Mouse (Mus musculus) stomach, embryonic 16.5 days (tissue): Measurements from ENCODE around the gene Sash1. TPM values are rescaled to one million over a fixed set of nuclear protein-coding genes. Genes with fewer than 3 reads are reported as not detected.

Experiments used
- ATAC-seq: fragments of 200-750 bp; cut with Nextera tagmentation; 2 replicates; pipeline ENCODE4 v1.8.0; 2017; ENCODE audit warnings: moderate number of reproducible peaks, moderate TSS enrichment; ENCODE audit not compliant: insufficient read depth, low FRiP score
- H3K27ac ChIP-seq: fragments of 300-500 bp; sonication (generic); 2 replicates; pipeline ENCODE4 v1.5.1; 2014; ENCODE audit warnings: low read length
- H3K27me3 ChIP-seq: fragments of 300-500 bp; sonication (generic); 2 replicates; pipeline ENCODE4 v1.6.1; 2014; ENCODE audit warnings: low read length, control low read depth, mixed read lengths; ENCODE audit not compliant: control insufficient read depth, insufficient read depth
- H3K36me3 ChIP-seq: fragments of 300-500 bp; sonication (generic); 2 replicates; pipeline ENCODE4 v1.6.1; 2014; ENCODE audit warnings: low read length; ENCODE audit not compliant: control insufficient read depth, insufficient read depth
- H3K4me1 ChIP-seq: fragments of 300-500 bp; sonication (generic); 2 replicates; pipeline ENCODE4 v1.6.1; 2014; ENCODE audit warnings: low read length, control low read depth, mixed read lengths; ENCODE audit not compliant: control insufficient read depth, insufficient read depth
- H3K4me2 ChIP-seq: fragments of 300-500 bp; sonication (generic); 2 replicates; pipeline ENCODE4 v1.6.1; 2014; ENCODE audit warnings: low read depth, low read length, mixed read lengths
- H3K4me3 ChIP-seq: fragments of 300-500 bp; sonication (generic); replicated peaks from 2 replicates; pipeline ENCODE4 v1.5.1; 2014; ENCODE audit warnings: mild to moderate bottlenecking, low read length
- H3K9ac ChIP-seq: fragments of 300-500 bp; sonication (generic); 2 replicates; pipeline ENCODE4 v1.6.1; 2014; ENCODE audit warnings: low read length
- H3K9me3 ChIP-seq: fragments of 300-500 bp; sonication (generic); replicated peaks from 2 replicates; pipeline ENCODE4 v1.6.1; 2016; ENCODE audit warnings: low read length, control low read depth; ENCODE audit not compliant: control insufficient read depth
- WGBS: fragments of 180-500 bp; shearing (Covaris S2); extraction: QIAGEN DNeasy Blood & Tissue Kit; methylation state at CpG from one replicate; pipeline ENCODE4 v1.1.7; 2014; 5-methylcytosine and 5-hydroxymethylcytosine counted together
- polyA plus RNA-seq: library from polyadenylated mRNA; unstranded; fragments of >200 nt; fragmentation: Nextera tagmentation; extraction: Ambion mirVana; gene quantifications from 2 replicates; pipeline ENCODE4 v1.2.1, GENCODE M21; 2015

Sash1 gene
- polyA plus RNA-seq, 1 experiment from 2014 or later: 2.9 TPM

- WGBS: 64% methylated on average over 6 of the region's 6 CpGs
- no peak overlapping the region for H3K4me2 ChIP-seq
- no peak overlapping the region for H3K27ac ChIP-seq
- H3K4me1 ChIP-seq: no peaks in the 10 kb centered on the region
- H3K4me3 ChIP-seq: no peak overlapping the region
- H3K36me3 ChIP-seq: no peaks in the 10 kb centered on the region; the same call in 1 of the 2 replicates
- H3K9me3 ChIP-seq: no peaks in the 10 kb centered on the region
- ATAC-seq: no peak
- H3K9ac ChIP-seq: no peak overlapping the region
- no peaks in the 10 kb centered on the region for H3K27me3 ChIP-seq
Measured at GRCm38 (mm10) chr10:8797826-8798225, 88.0 kb downstream of the Sash1 start.

- H3K36me3 ChIP-seq: no peaks in the 10 kb centered on the region; the same call in 1 of the 2 replicates
- H3K9ac ChIP-seq: no peak overlapping the region
- no peaks in the 10 kb centered on the region for H3K9me3 ChIP-seq
- H3K4me1 ChIP-seq: no peaks in the 10 kb centered on the region
- H3K4me3 ChIP-seq: no peak overlapping the region
- ATAC-seq: no peak
- no peaks in the 10 kb centered on the region for H3K27me3 ChIP-seq
- no peak overlapping the region for H3K27ac ChIP-seq
- 30% methylated on average over 7 of the region's 7 CpGs for WGBS
- no peak overlapping the region for H3K4me2 ChIP-seq
Measured at GRCm38 (mm10) chr10:8795336-8795735, 90.5 kb downstream of the Sash1 start.

- 47% methylated on average over 5 of the region's 5 CpGs for WGBS
- H3K9ac ChIP-seq: no peak overlapping the region
- H3K4me3 ChIP-seq: no peak overlapping the region
- no peaks in the 10 kb centered on the region for H3K27me3 ChIP-seq
- no peaks in the 10 kb centered on the region for H3K4me1 ChIP-seq
- no peaks in the 10 kb centered on the region for H3K9me3 ChIP-seq
- H3K27ac ChIP-seq: no peak overlapping the region
- no peak for ATAC-seq
- no peaks in the 10 kb centered on the region; the same call in 1 of the 2 replicates for H3K36me3 ChIP-seq
- H3K4me2 ChIP-seq: no peak overlapping the region
Measured at GRCm38 (mm10) chr10:8792412-8792811, 93.5 kb downstream of the Sash1 start.

GRCm38 (mm10) chr10:8789096-8789495, 96.8 kb downstream of the Sash1 start:
- no peak overlapping the region for H3K4me2 ChIP-seq
- no peak overlapping the region for H3K4me3 ChIP-seq
- no peak overlapping the region for H3K9ac ChIP-seq
- H3K4me1 ChIP-seq: peaks cover 13% of the 10 kb centered on the region
- H3K36me3 ChIP-seq: no peaks in the 10 kb centered on the region
- no peak overlapping the region for H3K27ac ChIP-seq
- H3K9me3 ChIP-seq: no peaks in the 10 kb centered on the region
- no peak for ATAC-seq
- no peaks in the 10 kb centered on the region for H3K27me3 ChIP-seq
- WGBS: 93% methylated on average over 6 of the region's 6 CpGs

- Histone ChIP-seq H3K4me3 (no peak overlapping the region), H3K4me2 (no peak overlapping the region), H3K4me1 (peaks cover 13% of the 10 kb centered on the region), H3K36me3 (no peaks in the 10 kb centered on the region), H3K27ac (no peak overlapping the region), H3K9me3 (no peaks in the 10 kb centered on the region), H3K27me3 (no peaks in the 10 kb centered on the region), H3K9ac (no peak overlapping the region)
- ATAC-seq: peak; percentile 29; the same call in 1 of the 2 replicates
- 56% methylated on average over 2 of the region's 2 CpGs for WGBS
Measured at GRCm38 (mm10) chr10:8787221-8787620, 98.6 kb downstream of the Sash1 start.

GRCm38 (mm10) chr10:8785451-8786145, 100.3 kb downstream of the Sash1 start:
- no peak overlapping the region for H3K4me2 ChIP-seq
- WGBS: 30% methylated on average over 11 of the region's 11 CpGs
- ATAC-seq: no peak
- H3K36me3 ChIP-seq: no peaks in the 10 kb centered on the region
- H3K9ac ChIP-seq: no peak overlapping the region
- no peak overlapping the region for H3K4me3 ChIP-seq
- no peaks in the 10 kb centered on the region for H3K27me3 ChIP-seq
- H3K4me1 ChIP-seq: peaks cover 13% of the 10 kb centered on the region
- no peaks in the 10 kb centered on the region for H3K9me3 ChIP-seq
- no peak overlapping the region for H3K27ac ChIP-seq

- no peak for ATAC-seq
- no peaks in the 10 kb centered on the region for H3K36me3 ChIP-seq
Measured at GRCm38 (mm10) chr10:8781876-8782372, 103.9 kb downstream of the Sash1 start.

GRCm38 (mm10) chr10:8779842-8780241, 106.0 kb downstream of the Sash1 start:
- Histone ChIP-seq H3K9ac (no peak overlapping the region), H3K4me1 (no peaks in the 10 kb centered on the region), H3K9me3 (no peaks in the 10 kb centered on the region), H3K27me3 (no peaks in the 10 kb centered on the region), H3K4me3 (no peak overlapping the region), H3K36me3 (no peaks in the 10 kb centered on the region; the same call in 1 of the 2 replicates), H3K4me2 (no peak overlapping the region), H3K27ac (no peak overlapping the region)
- 79% methylated on average over 4 of the region's 4 CpGs for WGBS
- no peak for ATAC-seq

More at GRCm38 (mm10) chr10:8781876-8782372, 103.9 kb downstream of the Sash1 start:
- Histone ChIP-seq H3K9me3 (no peaks in the 10 kb centered on the region), H3K27ac (no peak overlapping the region), H3K4me3 (no peak overlapping the region), H3K27me3 (no peaks in the 10 kb centered on the region), H3K4me2 (no peak overlapping the region), H3K4me1 (peaks cover 13% of the 10 kb centered on the region), H3K9ac (no peak overlapping the region)
- 77% methylated on average over 10 of the region's 10 CpGs for WGBS

- H3K4me2 ChIP-seq: no peak overlapping the region
- no peaks in the 10 kb centered on the region for H3K9me3 ChIP-seq
- H3K36me3 ChIP-seq: no peaks in the 10 kb centered on the region; the same call in 1 of the 2 replicates
- no peak for ATAC-seq
- H3K27me3 ChIP-seq: no peaks in the 10 kb centered on the region
- H3K4me1 ChIP-seq: no peaks in the 10 kb centered on the region
- H3K9ac ChIP-seq: no peak overlapping the region
- no peak overlapping the region for H3K4me3 ChIP-seq
- WGBS: 90% methylated on average over 7 of the region's 7 CpGs
- H3K27ac ChIP-seq: no peak overlapping the region
Measured at GRCm38 (mm10) chr10:8778845-8779244, 107.0 kb downstream of the Sash1 start.
